Mouse (Mus musculus): Measurements from ENCODE around the gene Agpat4. TPM values are rescaled to one million over a fixed set of nuclear protein-coding genes. Genes with fewer than 3 reads are reported as not detected.
"Not testable (repeated sequence)": the region's sequence is repeated elsewhere in the genome, so short reads cannot be mapped to it uniquely, and the experiment has no call there.

Gene Agpat4
- total and polyA plus RNA-seq, 2 experiments from 2014 or later = 52.9 to 53.5 TPM

DNA sequence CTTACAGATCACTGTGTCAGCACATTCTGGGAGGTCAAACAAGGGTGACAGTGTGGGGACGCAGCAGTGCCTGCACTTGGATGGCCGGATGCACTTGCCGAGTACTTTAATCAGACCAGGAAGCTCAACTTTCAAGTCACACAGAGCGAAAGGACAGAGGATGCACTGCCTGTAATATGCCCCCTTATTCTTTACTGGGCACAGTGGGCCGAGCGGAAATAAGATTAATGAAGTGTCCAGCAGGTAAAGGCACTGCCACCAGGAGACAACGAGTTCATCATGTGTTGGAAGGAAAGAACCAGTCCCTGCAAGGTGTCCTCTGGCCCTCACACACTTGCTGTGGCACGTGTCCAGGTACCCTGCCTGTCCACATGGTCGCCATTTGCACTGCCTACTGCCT lies 105.6 kb downstream of the Agpat4 start:
- WGBS = 83% methylated on average over 8 of the region's 9 CpGs
- no peaks in the 10 kb centered on the region for H3K9me3 ChIP-seq (ENCODE audit: low read length)
- H3K27ac ChIP-seq (ENCODE audit: low read depth, low read length) = no peak overlapping the region
- DNase-seq = no peak
- H3K4me2 ChIP-seq (ENCODE audit: low read depth) = no peak overlapping the region
- H3K4me1 ChIP-seq (ENCODE audit: insufficient read depth) = no peaks in the 10 kb centered on the region
- no peak overlapping the region for H3K9ac ChIP-seq
- no peaks in the 10 kb centered on the region for H3K27me3 ChIP-seq (ENCODE audit: insufficient read depth, low read length)
- H3K4me3 ChIP-seq (ENCODE audit: low read depth, low read length) = no peak overlapping the region
- ATAC-seq = no peak
- TF ChIP-seq CTCF (IDR thresholded peaks at IDR 0.05; ENCODE audit: low read depth) = no peak
- peaks cover 40% of the 10 kb centered on the region for H3K36me3 ChIP-seq (ENCODE audit: insufficient read depth)

DNA sequence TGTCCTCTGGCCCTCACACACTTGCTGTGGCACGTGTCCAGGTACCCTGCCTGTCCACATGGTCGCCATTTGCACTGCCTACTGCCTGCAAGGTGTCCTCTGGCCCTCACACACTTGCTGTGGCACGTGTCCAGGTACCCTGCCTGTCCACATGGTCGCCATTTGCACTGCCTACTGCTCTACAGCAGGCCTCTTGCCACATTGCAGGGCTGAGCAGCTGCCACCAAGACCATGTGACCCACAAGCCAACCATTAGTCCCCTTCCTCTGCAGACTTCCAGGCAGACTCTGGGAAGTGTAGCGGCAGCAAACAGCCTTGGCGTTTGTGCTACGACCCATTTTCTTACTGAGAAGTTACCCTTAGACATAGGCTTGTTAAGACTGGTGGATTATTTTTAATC lies 106.0 kb downstream of the Agpat4 start:
- peak; percentile 20 for DNase-seq
- not testable (repeated sequence) for H3K4me1 ChIP-seq (ENCODE audit: insufficient read depth); H3K4me3 ChIP-seq (ENCODE audit: low read depth, low read length); H3K27ac ChIP-seq (ENCODE audit: low read depth, low read length); H3K27me3 ChIP-seq (ENCODE audit: insufficient read depth, low read length); H3K9ac ChIP-seq; H3K9me3 ChIP-seq (ENCODE audit: low read length); ATAC-seq; H3K4me2 ChIP-seq (ENCODE audit: low read depth)
- 60% methylated on average over 5 of the region's 7 CpGs for WGBS
- peaks cover 41% of the 10 kb centered on the region for H3K36me3 ChIP-seq (ENCODE audit: insufficient read depth)

DNA sequence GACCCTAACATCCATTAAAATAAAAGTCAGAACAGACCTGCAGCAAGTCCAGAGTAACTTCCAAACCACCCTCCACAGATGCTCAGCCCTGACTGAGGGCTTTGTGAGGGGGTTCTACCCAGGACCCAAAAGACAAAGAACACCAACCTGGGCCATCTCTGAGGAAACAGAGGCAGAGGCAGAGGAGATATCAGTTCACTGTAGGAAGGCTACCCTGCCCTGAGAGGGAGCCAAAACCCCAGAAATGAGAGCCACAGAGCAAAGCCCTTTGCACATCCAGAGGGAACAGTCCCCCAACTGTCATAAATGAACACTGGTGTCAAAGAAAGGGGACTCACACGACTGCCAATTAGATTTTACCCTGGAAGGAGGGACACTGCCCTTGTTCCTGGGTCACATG lies 106.7 kb downstream of the Agpat4 start:
- Histone ChIP-seq H3K27me3 (ENCODE audit: insufficient read depth, low read length) (no peaks in the 10 kb centered on the region), H3K4me3 (ENCODE audit: low read depth, low read length) (no peak overlapping the region), H3K9ac (no peak overlapping the region), H3K27ac (ENCODE audit: low read depth, low read length) (no peak overlapping the region), H3K36me3 (ENCODE audit: insufficient read depth) (peaks cover 38% of the 10 kb centered on the region), H3K4me2 (ENCODE audit: low read depth) (no peak overlapping the region), H3K4me1 (ENCODE audit: insufficient read depth) (no peaks in the 10 kb centered on the region), H3K9me3 (ENCODE audit: low read length) (no peaks in the 10 kb centered on the region)
- ATAC-seq (no peak), DNase-seq (no peak)
- 27% methylated on average over 1 of the region's 1 CpGs for WGBS
- TF ChIP-seq CTCF (IDR thresholded peaks at IDR 0.05; ENCODE audit: low read depth) = peak; percentile 41

- H3K9ac ChIP-seq = no peak overlapping the region
- H3K36me3 ChIP-seq (ENCODE audit: insufficient read depth) = peaks cover 44% of the 10 kb centered on the region
- no peak overlapping the region for H3K27ac ChIP-seq (ENCODE audit: low read depth, low read length)
- H3K4me2 ChIP-seq (ENCODE audit: low read depth) = no peak overlapping the region
- ATAC-seq (no peak), DNase-seq (peak; percentile 40)
- H3K4me3 ChIP-seq (ENCODE audit: low read depth, low read length) = no peak overlapping the region
- 67% methylated on average over 12 of the region's 12 CpGs for WGBS
- H3K27me3 ChIP-seq (ENCODE audit: insufficient read depth, low read length) = no peaks in the 10 kb centered on the region
- no peaks in the 10 kb centered on the region for H3K9me3 ChIP-seq (ENCODE audit: low read length)
- TF ChIP-seq CTCF (IDR thresholded peaks at IDR 0.05; ENCODE audit: low read depth) = peak; percentile 69
- peaks cover 5% of the 10 kb centered on the region; the same call in 1 of the 2 replicates for H3K4me1 ChIP-seq (ENCODE audit: insufficient read depth)
These were observed 108.0 kb downstream of the Agpat4 start for GRCm38 (mm10) chr17:12226551-12226950.

DNA sequence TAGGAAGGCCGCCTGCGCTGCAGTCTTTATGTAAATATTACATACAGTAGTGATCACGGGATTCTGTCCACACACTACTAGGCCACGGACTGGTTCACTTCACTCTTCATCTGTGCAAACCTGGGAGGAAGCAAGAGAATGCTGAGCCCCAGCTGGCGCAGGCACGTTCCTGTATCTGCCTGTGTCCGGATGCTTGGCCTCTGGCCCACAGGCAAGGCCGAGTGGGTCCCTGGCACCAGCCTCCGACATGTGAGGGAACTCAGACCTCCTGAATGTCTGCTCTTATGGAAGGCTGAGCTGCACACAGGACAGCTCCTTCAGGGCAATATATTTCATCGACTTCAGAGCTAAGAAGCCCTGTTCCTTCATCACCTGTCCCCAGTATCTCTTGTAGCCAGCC lies 109.5 kb downstream of the Agpat4 start:
- no peak for ATAC-seq
- Histone ChIP-seq H3K4me2 (ENCODE audit: low read depth) (no peak overlapping the region), H3K27me3 (ENCODE audit: insufficient read depth, low read length) (no peaks in the 10 kb centered on the region), H3K27ac (ENCODE audit: low read depth, low read length) (no peak overlapping the region), H3K4me1 (ENCODE audit: insufficient read depth) (peaks cover 5% of the 10 kb centered on the region; the same call in 1 of the 2 replicates), H3K9ac (no peak overlapping the region), H3K36me3 (ENCODE audit: insufficient read depth) (peaks cover 51% of the 10 kb centered on the region), H3K4me3 (ENCODE audit: low read depth, low read length) (no peak overlapping the region), H3K9me3 (ENCODE audit: low read length) (no peaks in the 10 kb centered on the region)
- TF ChIP-seq CTCF (IDR thresholded peaks at IDR 0.05; ENCODE audit: low read depth) = no peak
- DNase-seq = no peak
- 81% methylated on average over 10 of the region's 10 CpGs for WGBS

DNA sequence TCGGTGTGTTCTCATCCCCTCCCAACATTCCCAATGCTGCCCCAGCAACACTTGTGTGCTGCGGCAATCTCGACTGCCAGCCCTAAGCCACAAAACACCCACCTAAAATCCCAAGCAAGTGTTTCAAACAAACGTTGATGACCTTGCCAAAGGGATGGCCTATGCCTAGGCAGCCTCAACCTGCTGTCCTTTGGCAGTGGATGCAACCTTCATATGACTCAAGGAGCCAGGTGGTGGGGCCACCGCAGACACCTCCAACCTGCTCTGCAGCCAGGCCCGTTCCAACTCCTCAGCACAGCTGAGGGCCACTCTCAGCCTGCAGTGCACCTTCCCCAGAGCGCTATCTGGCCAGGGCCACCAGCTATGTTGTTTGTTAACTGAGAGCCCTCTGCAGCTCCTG lies 110.0 kb downstream of the Agpat4 start:
- no peak for TF ChIP-seq CTCF (IDR thresholded peaks at IDR 0.05; ENCODE audit: low read depth)
- no peak for DNase-seq
- Histone ChIP-seq H3K4me2 (ENCODE audit: low read depth) (no peak overlapping the region), H3K4me3 (ENCODE audit: low read depth, low read length) (no peak overlapping the region), H3K27ac (ENCODE audit: low read depth, low read length) (no peak overlapping the region), H3K36me3 (ENCODE audit: insufficient read depth) (peaks cover 56% of the 10 kb centered on the region), H3K9ac (no peak overlapping the region), H3K27me3 (ENCODE audit: insufficient read depth, low read length) (no peaks in the 10 kb centered on the region), H3K9me3 (ENCODE audit: low read length) (no peaks in the 10 kb centered on the region), H3K4me1 (ENCODE audit: insufficient read depth) (peaks cover 5% of the 10 kb centered on the region; the same call in 1 of the 2 replicates)
- ATAC-seq = no peak
- 95% methylated on average over 7 of the region's 7 CpGs for WGBS

GRCm38 (mm10) chr17:12229756-12230155 lies 111.3 kb downstream of the Agpat4 start:
- Histone ChIP-seq H3K27me3 (ENCODE audit: insufficient read depth, low read length) (no peaks in the 10 kb centered on the region), H3K4me1 (ENCODE audit: insufficient read depth) (peaks cover 5% of the 10 kb centered on the region; the same call in 1 of the 2 replicates), H3K4me2 (ENCODE audit: low read depth) (no peak overlapping the region), H3K36me3 (ENCODE audit: insufficient read depth) (peaks cover 60% of the 10 kb centered on the region), H3K4me3 (ENCODE audit: low read depth, low read length) (no peak overlapping the region), H3K27ac (ENCODE audit: low read depth, low read length) (peak overlapping the region; percentile 76), H3K9ac (0 out of 2 replicates have a peak overlapping the region, but pooled peaks have one; percentile 28), H3K9me3 (ENCODE audit: low read length) (no peaks in the 10 kb centered on the region)
- WGBS = 57% methylated on average over 9 of the region's 9 CpGs
- no peak for DNase-seq
- TF ChIP-seq CTCF (IDR thresholded peaks at IDR 0.05; ENCODE audit: low read depth) = no peak
- ATAC-seq = peak; percentile 81
